Mouse (Mus musculus): ENCODE results near the gene S100a11. TPM values are rescaled to one million over a fixed set of nuclear protein-coding genes. Genes with fewer than 3 reads are reported as not detected.

S100a11 gene
- polyA plus RNA-seq, 1 experiment from 2014 or later, result 946 TPM

Other genes with a start within 250 kb of the S100a11 start
- not detected in 2 replicates for gene Flg, start 247.0 kb upstream of the S100a11 start, polyA plus RNA-seq (2014; fragmentation: Nextera tagmentation; extraction: Ambion mirVana)
- not detected in 2 replicates for gene Hrnr, start 200.7 kb upstream of the S100a11 start, polyA plus RNA-seq (2014; fragmentation: Nextera tagmentation; extraction: Ambion mirVana)
- gene Rptn, start 126.8 kb upstream of the S100a11 start, polyA plus RNA-seq (2014; fragmentation: Nextera tagmentation; extraction: Ambion mirVana), result not detected in 2 replicates
- 0.97 and 1.4 TPM in 2 replicates for gene Tchh, start 78.2 kb upstream of the S100a11 start, polyA plus RNA-seq (2014; fragmentation: Nextera tagmentation; extraction: Ambion mirVana)
- gene Tchhl1, start 51.7 kb upstream of the S100a11 start, polyA plus RNA-seq (2014; fragmentation: Nextera tagmentation; extraction: Ambion mirVana), result not detected in 2 replicates
- 497 and 519 TPM in 2 replicates for gene S100a10, start 34.6 kb downstream of the S100a11 start, polyA plus RNA-seq (2014; fragmentation: Nextera tagmentation; extraction: Ambion mirVana)
- not detected in 2 replicates for gene Tdpoz2, start 132.2 kb downstream of the S100a11 start, polyA plus RNA-seq (2014; fragmentation: Nextera tagmentation; extraction: Ambion mirVana)
- not detected in 2 replicates for gene Tdpoz1, start 155.8 kb downstream of the S100a11 start, polyA plus RNA-seq (2014; fragmentation: Nextera tagmentation; extraction: Ambion mirVana)
- gene Gm37596, start 172.6 kb downstream of the S100a11 start, polyA plus RNA-seq (2014; fragmentation: Nextera tagmentation; extraction: Ambion mirVana), result not detected in 2 replicates

All from intestine, embryonic 14.5 days (tissue).